Mouse (Mus musculus): ENCODE data around the gene Borcs6. TPM values are rescaled to one million over a fixed set of nuclear protein-coding genes. Genes with fewer than 3 reads are reported as not detected.

Borcs6 gene
- polyA plus RNA-seq (2015; fragmentation: Illumina TruSeq; extraction: RNeasy Lipid Tissue Mini Kit (QIAGEN cat#74804); ENCODE audit: insufficient read depth, low read depth, low replicate concordance): 1.9 TPM

GRCm38 (mm10) chr11:69059357-69059974 is at the start of gene Borcs6:
Gene Borcs6, plus strand, starts transcription at chr11:69059717.

GRCm38 (mm10) chr11:69015644-69016441 is 43.7 kb upstream of the Borcs6 start, which contains the start of gene Ctc1:
Gene Ctc1, plus strand, starts transcription at chr11:69015911.

GRCm38 (mm10) chr11:69045531-69046394 is 13.8 kb upstream of the Borcs6 start, which contains the start of gene Aurkb:
Gene Aurkb, plus strand, starts transcription at chr11:69045647.

GRCm38 (mm10) chr11:69070590-69071222 is 11.2 kb downstream of the Borcs6 start, which contains the start of gene Tmem107:
Gene Tmem107, plus strand, starts transcription at chr11:69070806.

GRCm38 (mm10) chr11:69088103-69088855 is 28.8 kb downstream of the Borcs6 start, which contains the start of gene Vamp2:
Gene Vamp2, plus strand, starts transcription at chr11:69088490.

GRCm38 (mm10) chr11:69094697-69095429 is 35.3 kb downstream of the Borcs6 start, which contains the start of gene Per1:
Gene Per1, plus strand, starts transcription at chr11:69095217.

Other genes starting within 250 kb of the Borcs6 start
- gene Ndel1, start 187.9 kb upstream of the Borcs6 start, polyA plus RNA-seq (2015; fragmentation: Illumina TruSeq; extraction: RNeasy Lipid Tissue Mini Kit (QIAGEN cat#74804); ENCODE audit: insufficient read depth, low read depth, low replicate concordance): 16.8 TPM
- gene Rnf222, start 171.2 kb upstream of the Borcs6 start, polyA plus RNA-seq (2015; fragmentation: Illumina TruSeq; extraction: RNeasy Lipid Tissue Mini Kit (QIAGEN cat#74804); ENCODE audit: insufficient read depth, low read depth, low replicate concordance): not detected
- 860 TPM for gene Rpl26, start 158.1 kb upstream of the Borcs6 start, polyA plus RNA-seq (2015; fragmentation: Illumina TruSeq; extraction: RNeasy Lipid Tissue Mini Kit (QIAGEN cat#74804); ENCODE audit: insufficient read depth, low read depth, low replicate concordance)
- gene Odf4, start 132.6 kb upstream of the Borcs6 start, polyA plus RNA-seq (2015; fragmentation: Illumina TruSeq; extraction: RNeasy Lipid Tissue Mini Kit (QIAGEN cat#74804); ENCODE audit: insufficient read depth, low read depth, low replicate concordance): not detected
- 13.4 TPM for gene Arhgef15, start 102.2 kb upstream of the Borcs6 start, polyA plus RNA-seq (2015; fragmentation: Illumina TruSeq; extraction: RNeasy Lipid Tissue Mini Kit (QIAGEN cat#74804); ENCODE audit: insufficient read depth, low read depth, low replicate concordance)
- 3.7 TPM for gene Slc25a35, start 91.6 kb upstream of the Borcs6 start, polyA plus RNA-seq (2015; fragmentation: Illumina TruSeq; extraction: RNeasy Lipid Tissue Mini Kit (QIAGEN cat#74804); ENCODE audit: insufficient read depth, low read depth, low replicate concordance)
- 9.3 TPM for gene Rangrf, start 84.5 kb upstream of the Borcs6 start, polyA plus RNA-seq (2015; fragmentation: Illumina TruSeq; extraction: RNeasy Lipid Tissue Mini Kit (QIAGEN cat#74804); ENCODE audit: insufficient read depth, low read depth, low replicate concordance)
- gene Pfas, start 51.3 kb upstream of the Borcs6 start, polyA plus RNA-seq (2015; fragmentation: Illumina TruSeq; extraction: RNeasy Lipid Tissue Mini Kit (QIAGEN cat#74804); ENCODE audit: insufficient read depth, low read depth, low replicate concordance): 3.6 TPM
- 9.8 TPM for gene Ctc1, start 43.8 kb upstream of the Borcs6 start, polyA plus RNA-seq (2015; fragmentation: Illumina TruSeq; extraction: RNeasy Lipid Tissue Mini Kit (QIAGEN cat#74804); ENCODE audit: insufficient read depth, low read depth, low replicate concordance)
- gene Aurkb, start 14.1 kb upstream of the Borcs6 start, polyA plus RNA-seq (2015; fragmentation: Illumina TruSeq; extraction: RNeasy Lipid Tissue Mini Kit (QIAGEN cat#74804); ENCODE audit: insufficient read depth, low read depth, low replicate concordance): not detected
- gene Tmem107, start 11.1 kb downstream of the Borcs6 start, polyA plus RNA-seq (2015; fragmentation: Illumina TruSeq; extraction: RNeasy Lipid Tissue Mini Kit (QIAGEN cat#74804); ENCODE audit: insufficient read depth, low read depth, low replicate concordance): 12.6 TPM
- 45.5 TPM for gene Vamp2, start 28.8 kb downstream of the Borcs6 start, polyA plus RNA-seq (2015; fragmentation: Illumina TruSeq; extraction: RNeasy Lipid Tissue Mini Kit (QIAGEN cat#74804); ENCODE audit: insufficient read depth, low read depth, low replicate concordance)
- 11.2 TPM for gene Per1, start 35.5 kb downstream of the Borcs6 start, polyA plus RNA-seq (2015; fragmentation: Illumina TruSeq; extraction: RNeasy Lipid Tissue Mini Kit (QIAGEN cat#74804); ENCODE audit: insufficient read depth, low read depth, low replicate concordance)
- gene Hes7, start 60.7 kb downstream of the Borcs6 start, polyA plus RNA-seq (2015; fragmentation: Illumina TruSeq; extraction: RNeasy Lipid Tissue Mini Kit (QIAGEN cat#74804); ENCODE audit: insufficient read depth, low read depth, low replicate concordance): not detected
- not detected for gene 9130213A22Rik, start 62.9 kb downstream of the Borcs6 start, polyA plus RNA-seq (2015; fragmentation: Illumina TruSeq; extraction: RNeasy Lipid Tissue Mini Kit (QIAGEN cat#74804); ENCODE audit: insufficient read depth, low read depth, low replicate concordance)
- not detected for gene Aloxe3, start 66.2 kb downstream of the Borcs6 start, polyA plus RNA-seq (2015; fragmentation: Illumina TruSeq; extraction: RNeasy Lipid Tissue Mini Kit (QIAGEN cat#74804); ENCODE audit: insufficient read depth, low read depth, low replicate concordance)
- not detected for gene Alox12b, start 97.3 kb downstream of the Borcs6 start, polyA plus RNA-seq (2015; fragmentation: Illumina TruSeq; extraction: RNeasy Lipid Tissue Mini Kit (QIAGEN cat#74804); ENCODE audit: insufficient read depth, low read depth, low replicate concordance)
- not detected for gene Alox8, start 138.1 kb downstream of the Borcs6 start, polyA plus RNA-seq (2015; fragmentation: Illumina TruSeq; extraction: RNeasy Lipid Tissue Mini Kit (QIAGEN cat#74804); ENCODE audit: insufficient read depth, low read depth, low replicate concordance)
- gene Gucy2e, start 177.3 kb downstream of the Borcs6 start, polyA plus RNA-seq (2015; fragmentation: Illumina TruSeq; extraction: RNeasy Lipid Tissue Mini Kit (QIAGEN cat#74804); ENCODE audit: insufficient read depth, low read depth, low replicate concordance): not detected